Mouse (Mus musculus): ENCODE data around the gene Cers6.

GRCm38 (mm10) chr2:68996268-68996667 lies 135.0 kb downstream of the Cers6 start:
- TF ChIP-seq POLR2A (IDR thresholded peaks at IDR 0.05; ENCODE audit: control insufficient read depth, extremely low read depth, insufficient read depth, low read length, poor library complexity) (no peak), CTCF (IDR thresholded peaks at IDR 0.05; ENCODE audit: borderline replicate concordance, control insufficient read depth, extremely low read depth, insufficient read depth, low read length, poor library complexity) (no peak)
